Mouse (Mus musculus): ENCODE results near the gene Wipf1. TPM values are rescaled to one million over a fixed set of nuclear protein-coding genes. Genes with fewer than 3 reads are reported as not detected.

Wipf1 gene
- polyA plus RNA-seq, 1 experiment from 2014 or later: 3.9 TPM

DNA sequence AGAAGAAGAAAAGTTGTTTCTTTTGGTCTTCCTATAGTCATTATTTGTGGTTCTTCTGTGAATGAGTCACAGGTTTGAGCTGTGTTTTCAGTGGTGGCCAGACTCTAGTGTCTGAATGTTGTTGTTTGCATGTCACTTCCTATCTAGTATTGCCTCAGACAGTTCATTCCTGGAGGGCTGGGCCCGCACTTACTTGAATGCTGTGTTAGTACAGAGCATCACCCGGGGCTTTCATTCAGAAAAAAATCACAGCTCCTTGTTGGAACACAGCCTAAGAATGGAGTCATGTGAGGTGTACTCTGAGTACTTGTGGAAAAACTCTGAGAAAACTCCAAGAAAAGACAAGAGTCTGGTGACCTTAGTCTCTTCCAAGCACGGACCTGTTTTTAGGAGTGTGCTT lies 23.4 kb upstream of the Wipf1 start:
- no peaks in the 10 kb centered on the region for H3K27me3 ChIP-seq (ENCODE audit: control insufficient read depth, insufficient read depth, low read length)
- no peaks in the 10 kb centered on the region for H3K9me3 ChIP-seq (ENCODE audit: control insufficient read depth, low read length)
- DNase-seq (ENCODE audit: low spot score) (no peak), ATAC-seq (ENCODE audit: low FRiP score) (no peak)
- no peaks in the 10 kb centered on the region for H3K4me1 ChIP-seq (replicated peaks; ENCODE audit: control insufficient read depth, insufficient read depth, low read length)
- no peak overlapping the region for H3K27ac ChIP-seq
- no peak overlapping the region for H3K9ac ChIP-seq
- no peak overlapping the region for H3K4me3 ChIP-seq (replicated peaks; ENCODE audit: low read length)
- H3K4me2 ChIP-seq (replicated peaks): no peak overlapping the region
- no peaks in the 10 kb centered on the region for H3K36me3 ChIP-seq (replicated peaks; ENCODE audit: control insufficient read depth, insufficient read depth)
- WGBS: 80% methylated on average over 3 of the region's 3 CpGs

DNA sequence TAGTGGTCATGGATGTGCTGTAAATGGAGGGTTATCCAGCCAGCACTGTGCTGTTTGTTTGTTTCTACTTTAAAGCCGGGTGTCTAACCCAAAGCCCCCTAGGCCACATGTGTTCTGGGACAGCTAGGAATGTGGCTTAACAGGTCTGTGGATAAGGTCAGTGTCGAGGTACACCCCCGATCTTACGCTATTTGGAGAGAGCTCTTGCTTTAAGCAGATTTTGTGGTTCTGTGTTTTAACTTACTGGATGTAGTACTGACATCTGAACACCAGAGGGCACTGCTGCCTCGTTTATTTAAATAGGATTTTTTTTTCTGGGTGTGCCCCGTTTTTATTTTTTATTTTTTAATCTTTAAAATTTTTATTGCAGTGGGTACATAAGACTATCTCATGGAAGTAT lies 21.2 kb upstream of the Wipf1 start:
- Histone ChIP-seq H3K4me1 (replicated peaks; ENCODE audit: control insufficient read depth, insufficient read depth, low read length) (no peaks in the 10 kb centered on the region), H3K36me3 (replicated peaks; ENCODE audit: control insufficient read depth, insufficient read depth) (no peaks in the 10 kb centered on the region), H3K27me3 (ENCODE audit: control insufficient read depth, insufficient read depth, low read length) (no peaks in the 10 kb centered on the region), H3K9me3 (ENCODE audit: control insufficient read depth, low read length) (no peaks in the 10 kb centered on the region), H3K4me3 (replicated peaks; ENCODE audit: low read length) (no peak overlapping the region), H3K27ac (no peak overlapping the region), H3K4me2 (replicated peaks) (0 out of 2 replicates have a peak overlapping the region, but pooled peaks have one; percentile 21), H3K9ac (no peak overlapping the region)
- whole genome bisulfite sequencing: 24% methylated on average over 6 of the region's 6 CpGs
- DNase-seq (ENCODE audit: low spot score) (peak; percentile 87), ATAC-seq (ENCODE audit: low FRiP score) (no peak)

DNA sequence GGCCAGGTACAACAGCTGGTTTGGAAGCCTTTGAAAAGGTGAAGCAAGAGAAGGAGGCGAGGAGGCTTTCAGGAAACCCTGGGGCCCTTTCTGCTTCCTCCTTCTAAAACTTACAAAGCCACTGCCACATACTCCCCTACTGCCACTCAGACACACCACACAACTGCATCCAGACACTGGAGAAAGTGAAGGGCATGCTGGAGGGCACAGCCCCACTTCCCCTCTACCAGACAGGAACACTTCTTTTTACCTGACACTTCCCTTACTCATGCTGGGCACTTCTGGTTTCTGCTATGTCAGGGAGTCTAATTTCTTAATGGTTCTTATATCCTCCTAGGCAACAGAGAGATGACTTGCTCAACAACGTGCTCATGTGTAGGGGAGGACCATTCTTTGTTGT lies 19.0 kb upstream of the Wipf1 start:
- H3K27me3 ChIP-seq (ENCODE audit: control insufficient read depth, insufficient read depth, low read length): no peaks in the 10 kb centered on the region
- DNase-seq (ENCODE audit: low spot score) (no peak), ATAC-seq (ENCODE audit: low FRiP score) (no peak)
- no peaks in the 10 kb centered on the region for H3K9me3 ChIP-seq (ENCODE audit: control insufficient read depth, low read length)
- H3K27ac ChIP-seq: no peak overlapping the region
- no peak overlapping the region for H3K4me3 ChIP-seq (replicated peaks; ENCODE audit: low read length)
- no peak overlapping the region for H3K4me2 ChIP-seq (replicated peaks)
- H3K9ac ChIP-seq: no peak overlapping the region
- no peaks in the 10 kb centered on the region for H3K36me3 ChIP-seq (replicated peaks; ENCODE audit: control insufficient read depth, insufficient read depth)
- 77% methylated on average over 2 of the region's 2 CpGs for WGBS
- no peaks in the 10 kb centered on the region for H3K4me1 ChIP-seq (replicated peaks; ENCODE audit: control insufficient read depth, insufficient read depth, low read length)

DNA sequence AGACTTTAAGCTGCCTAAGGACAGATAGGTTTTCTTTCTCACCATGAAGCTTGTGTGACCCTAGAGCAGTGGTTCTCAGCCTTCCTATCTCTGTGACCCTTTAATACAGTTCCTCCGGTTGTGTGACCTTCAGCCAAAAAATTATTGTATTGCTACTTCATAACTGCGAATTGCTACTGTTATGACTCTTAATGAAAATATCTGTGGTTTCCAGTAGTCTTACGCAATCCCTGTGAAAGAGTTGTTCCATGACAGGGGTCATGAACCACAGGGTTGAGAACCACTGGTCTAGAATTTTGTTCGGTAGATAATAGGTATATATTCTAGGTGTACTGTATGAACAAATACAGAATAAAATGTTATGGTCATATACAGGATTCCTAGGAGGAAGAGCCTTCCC lies 17.7 kb upstream of the Wipf1 start:
- no peak overlapping the region for H3K27ac ChIP-seq
- H3K27me3 ChIP-seq (ENCODE audit: control insufficient read depth, insufficient read depth, low read length): no peaks in the 10 kb centered on the region
- H3K9ac ChIP-seq: no peak overlapping the region
- WGBS: 93% methylated on average over 4 of the region's 4 CpGs
- no peaks in the 10 kb centered on the region for H3K36me3 ChIP-seq (replicated peaks; ENCODE audit: control insufficient read depth, insufficient read depth)
- no peak overlapping the region for H3K4me2 ChIP-seq (replicated peaks)
- no peak for ATAC-seq (ENCODE audit: low FRiP score)
- H3K4me3 ChIP-seq (replicated peaks; ENCODE audit: low read length): no peak overlapping the region
- H3K4me1 ChIP-seq (replicated peaks; ENCODE audit: control insufficient read depth, insufficient read depth, low read length): no peaks in the 10 kb centered on the region
- no peaks in the 10 kb centered on the region for H3K9me3 ChIP-seq (ENCODE audit: control insufficient read depth, low read length)
- DNase-seq (ENCODE audit: low spot score): no peak

DNA sequence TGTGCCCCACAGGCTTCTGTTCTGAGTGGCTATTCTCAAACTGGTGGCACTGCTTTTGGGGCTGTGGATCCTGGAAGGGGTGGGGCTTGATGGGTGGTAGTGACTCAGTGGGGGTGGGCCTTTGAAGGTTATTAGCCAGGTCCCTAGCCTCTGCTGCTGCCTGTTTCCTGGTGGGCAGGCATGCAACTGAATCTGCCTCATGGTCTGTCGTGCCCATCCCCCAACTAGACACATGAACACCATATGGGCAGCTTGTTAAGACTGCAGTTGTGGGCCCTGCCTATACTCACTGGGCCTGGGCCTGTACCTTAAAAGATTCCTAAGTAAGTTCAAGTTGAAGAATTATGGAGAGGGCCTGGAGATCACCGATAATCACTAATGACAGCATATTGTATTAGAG lies 16.0 kb upstream of the Wipf1 start:
- no peak overlapping the region for H3K9ac ChIP-seq
- H3K9me3 ChIP-seq (ENCODE audit: control insufficient read depth, low read length): no peaks in the 10 kb centered on the region
- DNase-seq (ENCODE audit: low spot score): no peak
- no peaks in the 10 kb centered on the region for H3K36me3 ChIP-seq (replicated peaks; ENCODE audit: control insufficient read depth, insufficient read depth)
- WGBS: 85% methylated on average over 2 of the region's 2 CpGs
- no peak for ATAC-seq (ENCODE audit: low FRiP score)
- no peak overlapping the region for H3K27ac ChIP-seq
- H3K27me3 ChIP-seq (ENCODE audit: control insufficient read depth, insufficient read depth, low read length): no peaks in the 10 kb centered on the region
- H3K4me3 ChIP-seq (replicated peaks; ENCODE audit: low read length): no peak overlapping the region
- H3K4me1 ChIP-seq (replicated peaks; ENCODE audit: control insufficient read depth, insufficient read depth, low read length): no peaks in the 10 kb centered on the region
- no peak overlapping the region for H3K4me2 ChIP-seq (replicated peaks)

DNA sequence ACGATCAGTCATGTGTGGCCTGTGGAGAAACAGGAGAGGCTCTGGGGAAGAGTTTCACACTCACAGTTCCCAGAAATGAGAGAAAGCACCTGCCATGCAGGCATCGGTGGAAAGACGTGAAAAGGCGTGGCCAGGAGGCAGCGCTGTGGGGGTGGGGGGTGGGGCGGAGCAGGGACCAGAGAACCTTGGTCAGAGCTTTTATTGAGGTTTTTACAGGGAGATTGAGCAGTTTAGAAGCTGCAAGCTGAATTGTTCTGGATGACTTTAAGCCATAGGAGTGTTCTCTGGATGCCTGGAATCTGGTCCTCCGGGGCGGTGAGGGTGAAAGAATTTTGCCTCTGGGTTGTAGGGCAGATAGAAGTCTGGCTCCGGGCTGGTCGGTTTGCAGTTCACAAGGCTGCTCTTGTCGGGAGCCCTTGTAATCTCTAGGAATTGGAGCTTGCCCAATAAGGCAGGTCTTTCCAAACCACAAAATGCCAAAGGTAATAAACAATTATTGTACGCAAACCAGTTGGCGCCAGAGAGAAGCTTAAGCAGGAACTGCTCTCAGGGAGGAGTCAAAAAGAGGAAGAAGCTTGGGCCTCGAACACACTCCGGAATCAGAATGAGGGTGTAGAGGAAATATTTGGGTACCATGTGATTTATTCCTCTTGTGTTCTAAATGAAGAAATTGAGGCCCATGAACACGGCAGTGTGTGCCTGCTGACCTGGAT lies 11.1 kb upstream of the Wipf1 start:
- ATAC-seq (ENCODE audit: low FRiP score): no peak
- no peak for DNase-seq (ENCODE audit: low spot score)
- 43% methylated on average over 16 of the region's 16 CpGs for WGBS
- Histone ChIP-seq H3K9me3 (ENCODE audit: control insufficient read depth, low read length) (no peaks in the 10 kb centered on the region), H3K4me2 (replicated peaks) (peak overlapping the region; percentile 26; the same call in 1 of the 2 replicates), H3K27me3 (ENCODE audit: control insufficient read depth, insufficient read depth, low read length) (no peaks in the 10 kb centered on the region), H3K4me1 (replicated peaks; ENCODE audit: control insufficient read depth, insufficient read depth, low read length) (no peaks in the 10 kb centered on the region), H3K27ac (no peak overlapping the region), H3K4me3 (replicated peaks; ENCODE audit: low read length) (no peak overlapping the region), H3K36me3 (replicated peaks; ENCODE audit: control insufficient read depth, insufficient read depth) (no peaks in the 10 kb centered on the region), H3K9ac (no peak overlapping the region)

DNA sequence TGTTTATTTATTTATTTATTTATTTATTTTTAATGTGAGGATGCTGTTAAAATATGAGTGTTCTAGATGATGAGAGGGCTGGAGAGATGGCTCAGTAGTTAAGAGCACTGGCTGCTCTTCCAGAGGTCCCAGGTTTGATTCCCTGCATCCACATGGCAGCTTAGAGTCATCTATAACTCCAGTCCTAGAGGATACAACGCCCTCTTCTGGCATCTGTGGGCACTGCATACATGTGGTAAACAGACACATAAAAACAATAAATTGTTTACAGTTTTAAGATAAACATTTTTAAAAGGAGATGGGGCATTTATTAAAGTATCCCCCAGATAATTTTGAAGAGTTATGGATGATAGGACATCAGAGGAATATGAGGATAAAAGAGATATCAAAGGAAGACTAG lies 10.2 kb upstream of the Wipf1 start:
- H3K9ac ChIP-seq: no peak overlapping the region
- DNase-seq (ENCODE audit: low spot score) (no peak), ATAC-seq (ENCODE audit: low FRiP score) (no peak)
- WGBS: 15% methylated on average over 1 of the region's 1 CpGs
- H3K27ac ChIP-seq: no peak overlapping the region
- no peak overlapping the region for H3K4me2 ChIP-seq (replicated peaks)
- H3K4me3 ChIP-seq (replicated peaks; ENCODE audit: low read length): no peak overlapping the region
- H3K9me3 ChIP-seq (ENCODE audit: control insufficient read depth, low read length): no peaks in the 10 kb centered on the region
- H3K4me1 ChIP-seq (replicated peaks; ENCODE audit: control insufficient read depth, insufficient read depth, low read length): no peaks in the 10 kb centered on the region
- H3K27me3 ChIP-seq (ENCODE audit: control insufficient read depth, insufficient read depth, low read length): no peaks in the 10 kb centered on the region
- no peaks in the 10 kb centered on the region for H3K36me3 ChIP-seq (replicated peaks; ENCODE audit: control insufficient read depth, insufficient read depth)

DNA sequence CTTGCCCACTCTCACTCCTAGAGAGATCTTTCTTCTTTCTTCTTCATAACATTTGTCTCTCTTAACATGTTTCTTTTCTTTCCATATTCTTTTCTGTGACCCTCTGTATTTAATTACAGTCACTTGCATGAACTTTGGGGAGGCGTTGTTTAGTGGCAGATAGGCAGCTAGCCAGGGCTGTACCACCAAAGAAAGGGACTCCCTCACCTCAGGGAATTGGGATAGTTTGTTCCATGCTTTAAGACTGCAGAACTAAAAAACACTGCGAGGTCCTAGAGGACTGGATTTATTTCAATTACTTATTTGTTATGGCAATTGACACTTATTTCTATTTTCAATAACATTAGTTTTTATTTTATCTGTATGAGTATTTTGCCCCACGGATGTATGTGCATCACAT lies 9.6 kb upstream of the Wipf1 start:
- no peak for DNase-seq (ENCODE audit: low spot score)
- Histone ChIP-seq H3K27ac (no peak overlapping the region), H3K4me3 (replicated peaks; ENCODE audit: low read length) (no peak overlapping the region), H3K9ac (no peak overlapping the region), H3K27me3 (ENCODE audit: control insufficient read depth, insufficient read depth, low read length) (no peaks in the 10 kb centered on the region), H3K36me3 (replicated peaks; ENCODE audit: control insufficient read depth, insufficient read depth) (no peaks in the 10 kb centered on the region), H3K4me2 (replicated peaks) (no peak overlapping the region), H3K4me1 (replicated peaks; ENCODE audit: control insufficient read depth, insufficient read depth, low read length) (no peaks in the 10 kb centered on the region), H3K9me3 (ENCODE audit: control insufficient read depth, low read length) (no peaks in the 10 kb centered on the region)
- ATAC-seq (ENCODE audit: low FRiP score): no peak
- WGBS: 89% methylated on average over 3 of the region's 3 CpGs

DNA sequence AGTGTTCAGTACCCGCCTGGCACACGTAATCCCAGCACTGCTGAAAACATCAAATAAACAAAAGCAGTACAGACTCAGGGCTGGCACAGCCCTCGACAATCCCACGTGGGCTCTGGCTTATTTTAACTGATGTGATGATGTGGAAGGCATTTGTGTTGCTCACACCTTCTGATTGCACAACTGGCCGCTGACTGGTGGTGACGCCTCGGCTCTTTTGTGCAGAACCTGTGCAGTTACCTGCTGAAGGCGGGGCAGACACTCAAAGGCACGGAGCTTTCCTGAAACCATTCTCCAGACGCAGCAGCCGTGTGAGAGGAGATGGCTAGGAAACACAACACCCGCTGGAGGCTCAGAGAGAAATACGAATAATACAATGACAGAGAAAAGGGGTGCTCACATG lies 9.1 kb upstream of the Wipf1 start:
- WGBS: 83% methylated on average over 13 of the region's 13 CpGs
- Histone ChIP-seq H3K4me2 (replicated peaks) (no peak overlapping the region), H3K27me3 (ENCODE audit: control insufficient read depth, insufficient read depth, low read length) (no peaks in the 10 kb centered on the region), H3K27ac (no peak overlapping the region), H3K9me3 (ENCODE audit: control insufficient read depth, low read length) (no peaks in the 10 kb centered on the region), H3K36me3 (replicated peaks; ENCODE audit: control insufficient read depth, insufficient read depth) (no peaks in the 10 kb centered on the region), H3K4me3 (replicated peaks; ENCODE audit: low read length) (no peak overlapping the region), H3K9ac (no peak overlapping the region), H3K4me1 (replicated peaks; ENCODE audit: control insufficient read depth, insufficient read depth, low read length) (no peaks in the 10 kb centered on the region)
- DNase-seq (ENCODE audit: low spot score) (no peak), ATAC-seq (ENCODE audit: low FRiP score) (no peak)

Measured in hindbrain, embryonic 14.5 days (tissue).